Mouse (Mus musculus) embryonic facial prominence, embryonic 11.5 days (tissue): ENCODE measurements around the gene Hcrt. TPM values are rescaled to one million over a fixed set of nuclear protein-coding genes. Genes with fewer than 3 reads are reported as not detected.

Source experiments
- ATAC-seq: fragments of 200-750 bp; cut with Nextera tagmentation; replicated peaks from 2 replicates; pipeline ENCODE4 v1.8.0; 2017; ENCODE audit warnings: low read depth; ENCODE audit not compliant: insufficient number of reproducible peaks, low FRiP score, low TSS enrichment
- DNase-seq: peaks from one replicate; pipeline ENCODE4 v3.0.0-alpha.2; 2015; ENCODE audit warnings: low spot score
- H3K27ac ChIP-seq: fragments of 300-500 bp; sonication (generic); replicated peaks from 2 replicates; pipeline ENCODE4 v1.5.1; 2014; ENCODE audit warnings: mild to moderate bottlenecking, low read depth, low read length, control low read depth
- H3K27me3 ChIP-seq: fragments of 300-500 bp; sonication (generic); 2 replicates; pipeline ENCODE4 v1.6.1; 2014; ENCODE audit warnings: mild to moderate bottlenecking, low read length, moderate library complexity, mixed read lengths; ENCODE audit not compliant: control insufficient read depth, insufficient read depth
- H3K36me3 ChIP-seq: fragments of 300-500 bp; sonication (generic); replicated peaks from 2 replicates; pipeline ENCODE4 v1.6.1; 2014; ENCODE audit warnings: low read depth, mild to moderate bottlenecking, low read length, moderate library complexity, mixed read lengths; ENCODE audit not compliant: control insufficient read depth, insufficient read depth
- H3K4me1 ChIP-seq: fragments of 300-500 bp; sonication (generic); 2 replicates; pipeline ENCODE4 v1.6.1; 2014; ENCODE audit warnings: low read length, mixed read lengths; ENCODE audit not compliant: control insufficient read depth, insufficient read depth
- H3K4me2 ChIP-seq: fragments of 300-500 bp; sonication (generic); 2 replicates; pipeline ENCODE4 v1.6.1; 2014; ENCODE audit warnings: low read depth, mild to moderate bottlenecking, control low read depth, low read length, moderate library complexity
- H3K4me3 ChIP-seq: fragments of 300-500 bp; sonication (generic); 2 replicates; pipeline ENCODE4 v1.5.1; 2014; ENCODE audit warnings: low read depth, low read length, control low read depth
- H3K9ac ChIP-seq: fragments of 300-500 bp; sonication (generic); replicated peaks from 2 replicates; pipeline ENCODE4 v1.6.1; 2014; ENCODE audit warnings: mild to moderate bottlenecking, control low read depth, low read length
- H3K9me3 ChIP-seq: fragments of 300-500 bp; sonication (generic); replicated peaks from 2 replicates; pipeline ENCODE4 v1.6.1; 2016; ENCODE audit warnings: mild to moderate bottlenecking, low read length, inconsistent platforms, mixed read lengths; ENCODE audit not compliant: control insufficient read depth
- WGBS: fragments of 180-500 bp; shearing (Covaris S2); extraction: QIAGEN DNeasy Blood & Tissue Kit; methylation state at CpG from one replicate; pipeline ENCODE4 v1.1.7; 2014; 5-methylcytosine and 5-hydroxymethylcytosine counted together
- polyA plus RNA-seq: library from polyadenylated mRNA; unstranded; fragments of >200 nt; fragmentation: Nextera tagmentation; extraction: Ambion mirVana; gene quantifications from 2 replicates; pipeline ENCODE4 v1.2.1, GENCODE M21; 2014

The Hcrt gene
- polyA plus RNA-seq = not detected in 2 replicates

DNA sequence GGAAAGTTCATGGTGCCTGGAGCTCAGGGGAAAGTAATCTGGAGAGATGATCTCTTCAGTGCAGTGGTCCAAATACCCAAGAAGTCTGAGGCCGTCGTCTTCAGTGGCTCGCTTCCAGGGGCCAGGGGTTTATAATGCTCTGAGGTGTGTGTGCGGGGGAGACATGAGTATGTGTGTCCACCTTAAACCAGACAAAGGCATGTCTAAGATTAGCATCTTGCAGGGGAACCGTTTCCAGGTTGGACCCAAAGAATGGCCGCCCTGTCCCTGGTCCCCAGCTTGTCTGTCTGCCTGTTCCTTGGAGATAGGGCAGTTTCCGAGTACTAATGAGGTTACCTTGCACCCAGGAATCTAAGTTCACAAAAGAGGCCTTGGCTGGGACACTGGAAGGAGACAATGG, at the start of gene Hcrt:
Gene Hcrt, minus strand, starts transcription at position 101 of the 400 bp plus-strand sequence.
- H3K27ac ChIP-seq = no peak within 1 kb of the TSS
- peaks cover 28% of the 10 kb centered on the region for H3K27me3 ChIP-seq
- H3K36me3 ChIP-seq = no peaks in the 10 kb centered on the region
- H3K9ac ChIP-seq = peak within 1 kb of the TSS; percentile 47
- peaks cover 9% of the 10 kb centered on the region for H3K4me1 ChIP-seq
- no peak for DNase-seq
- peak within 1 kb of the TSS; percentile 33 for H3K4me3 ChIP-seq
- no peak for ATAC-seq
- whole genome bisulfite sequencing = 83% methylated on average over 7 of the region's 7 CpGs
- H3K4me2 ChIP-seq = peak within 1 kb of the TSS; percentile 80
- H3K9me3 ChIP-seq = no peaks in the 10 kb centered on the region

DNA sequence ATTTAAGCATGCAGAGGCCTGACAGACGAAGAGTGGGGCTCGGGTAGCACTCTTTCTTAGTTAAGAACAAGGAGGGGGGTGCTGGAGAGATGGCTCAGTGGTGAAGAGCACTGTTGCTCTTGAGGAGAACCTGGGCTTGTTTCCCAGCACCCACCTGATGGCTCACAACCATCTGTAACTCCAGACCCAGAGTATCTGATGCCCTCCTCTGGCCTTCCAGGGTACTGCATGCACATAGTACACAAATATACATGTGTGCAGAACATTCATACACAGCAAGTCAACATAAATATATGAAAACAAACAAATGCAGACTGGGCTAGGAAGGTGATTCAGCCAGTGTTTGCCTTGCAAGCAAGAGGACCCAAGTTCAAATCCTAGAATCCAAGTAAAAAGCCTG, 48.4 kb upstream of the Hcrt start:
- no peaks in the 10 kb centered on the region for H3K36me3 ChIP-seq
- H3K4me1 ChIP-seq = no peaks in the 10 kb centered on the region
- no peak overlapping the region for H3K9ac ChIP-seq
- no peaks in the 10 kb centered on the region for H3K9me3 ChIP-seq
- no peaks in the 10 kb centered on the region for H3K27me3 ChIP-seq
- H3K4me3 ChIP-seq = no peak overlapping the region
- no peak overlapping the region for H3K4me2 ChIP-seq
- no peak overlapping the region for H3K27ac ChIP-seq
- ATAC-seq (no peak), DNase-seq (no peak)
- 83% methylated on average over 2 of the region's 2 CpGs for WGBS

DNA sequence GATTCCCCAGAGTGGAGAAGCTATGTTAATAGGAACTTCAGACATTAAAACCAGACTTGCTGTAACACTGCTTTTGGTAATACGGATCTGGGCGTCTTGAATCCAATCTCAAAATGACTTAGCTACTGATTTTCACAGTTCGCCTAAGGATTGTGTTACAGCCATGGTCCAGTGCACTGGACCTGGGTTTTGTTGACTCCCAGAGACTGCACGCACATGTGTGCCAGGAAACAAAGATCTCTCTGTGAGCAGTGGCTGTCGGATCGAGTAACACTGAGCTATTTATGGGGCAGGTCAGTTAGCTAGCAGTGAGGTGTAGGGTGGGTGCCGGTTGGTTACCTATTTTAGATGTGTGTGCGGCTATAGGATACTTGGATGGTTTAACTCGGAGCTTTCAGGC, 47.8 kb upstream of the Hcrt start:
- Histone ChIP-seq H3K27ac (no peak overlapping the region), H3K9me3 (no peaks in the 10 kb centered on the region), H3K4me2 (no peak overlapping the region), H3K36me3 (no peaks in the 10 kb centered on the region), H3K4me3 (no peak overlapping the region), H3K9ac (no peak overlapping the region), H3K27me3 (no peaks in the 10 kb centered on the region), H3K4me1 (no peaks in the 10 kb centered on the region)
- 37% methylated on average over 9 of the region's 9 CpGs for WGBS
- peak; percentile 52 for DNase-seq
- ATAC-seq = no peak

GRCm38 (mm10) chr11:100806380-100807305, 43.9 kb upstream of the Hcrt start:
- no peak for DNase-seq
- no peak overlapping the region for H3K27ac ChIP-seq
- no peak overlapping the region for H3K4me3 ChIP-seq
- H3K9me3 ChIP-seq = no peaks in the 10 kb centered on the region
- ATAC-seq = no peak
- H3K27me3 ChIP-seq = no peaks in the 10 kb centered on the region
- H3K36me3 ChIP-seq = no peaks in the 10 kb centered on the region
- 72% methylated on average over 20 of the region's 20 CpGs for WGBS
- no peaks in the 10 kb centered on the region for H3K4me1 ChIP-seq
- H3K9ac ChIP-seq = no peak overlapping the region
- no peak overlapping the region for H3K4me2 ChIP-seq

- 76% methylated on average over 7 of the region's 7 CpGs for WGBS
Observed at GRCm38 (mm10) chr11:100805535-100805934, 42.8 kb upstream of the Hcrt start.

GRCm38 (mm10) chr11:100804409-100804808, 41.7 kb upstream of the Hcrt start:
- Histone ChIP-seq H3K27ac (no peak overlapping the region), H3K9ac (no peak overlapping the region), H3K36me3 (no peaks in the 10 kb centered on the region), H3K4me2 (no peak overlapping the region), H3K27me3 (no peaks in the 10 kb centered on the region), H3K4me1 (no peaks in the 10 kb centered on the region), H3K4me3 (no peak overlapping the region), H3K9me3 (no peaks in the 10 kb centered on the region)
- WGBS = 91% methylated on average over 10 of the region's 10 CpGs
- ATAC-seq = no peak
- DNase-seq = no peak

More at GRCm38 (mm10) chr11:100805535-100805934, 42.8 kb upstream of the Hcrt start:
- ATAC-seq (no peak), DNase-seq (no peak)
- Histone ChIP-seq H3K9ac (no peak overlapping the region), H3K4me3 (no peak overlapping the region), H3K27ac (no peak overlapping the region), H3K4me1 (no peaks in the 10 kb centered on the region), H3K36me3 (no peaks in the 10 kb centered on the region), H3K27me3 (no peaks in the 10 kb centered on the region), H3K4me2 (no peak overlapping the region), H3K9me3 (no peaks in the 10 kb centered on the region)

- no peak overlapping the region for H3K9ac ChIP-seq
- H3K27me3 ChIP-seq = no peaks in the 10 kb centered on the region
- no peaks in the 10 kb centered on the region for H3K9me3 ChIP-seq
- no peaks in the 10 kb centered on the region for H3K4me1 ChIP-seq
- WGBS = 76% methylated on average over 5 of the region's 5 CpGs
- DNase-seq (no peak), ATAC-seq (no peak)
- H3K36me3 ChIP-seq = no peaks in the 10 kb centered on the region
- H3K4me2 ChIP-seq = no peak overlapping the region
- no peak overlapping the region for H3K27ac ChIP-seq
- H3K4me3 ChIP-seq = no peak overlapping the region
Observed at GRCm38 (mm10) chr11:100799426-100799825, 36.7 kb upstream of the Hcrt start.

DNA sequence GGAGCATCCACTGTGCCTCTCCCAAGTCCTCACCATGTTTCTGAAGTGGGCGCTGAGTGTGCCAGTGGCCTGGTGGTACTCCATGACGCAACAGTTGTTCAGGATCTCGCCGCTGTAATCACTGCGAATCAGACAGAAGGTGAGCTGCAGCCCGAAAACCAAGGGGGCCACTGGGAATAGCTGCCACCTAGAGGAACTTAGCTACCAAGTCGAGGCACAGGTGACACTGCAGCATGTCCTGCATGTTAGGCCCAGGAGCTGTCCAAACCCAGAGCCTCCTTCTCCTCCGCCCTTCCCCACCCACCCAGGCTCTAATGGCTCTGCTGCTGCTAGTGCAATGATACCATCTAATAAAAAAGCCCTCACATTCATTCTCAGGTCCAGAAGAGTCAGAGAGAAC, 33.9 kb upstream of the Hcrt start:
- Histone ChIP-seq H3K27me3 (no peaks in the 10 kb centered on the region), H3K36me3 (no peaks in the 10 kb centered on the region), H3K4me1 (no peaks in the 10 kb centered on the region), H3K4me2 (no peak overlapping the region), H3K9ac (no peak overlapping the region), H3K4me3 (no peak overlapping the region), H3K27ac (no peak overlapping the region), H3K9me3 (no peaks in the 10 kb centered on the region)
- 66% methylated on average over 8 of the region's 8 CpGs for whole genome bisulfite sequencing
- no peak for ATAC-seq
- DNase-seq = no peak
